Mouse (Mus musculus) kidney, adult 18-20 months (tissue): ENCODE measurements at regions not wholly inside any gene's neighbourhood (a gene's known extent, or its start where the extent isn't known, plus 50 kb on each side); places are given as distances from the start of the nearest gene placed in this dataset.

Source experiments
- DNase-seq: peaks from one replicate; pipeline ENCODE4 v3.0.0; 2021

GRCm38 (mm10) chr4:152920261-152920660 lies 442.6 kb upstream of the Kcnab2 start:
- no peak for DNase-seq

GRCm38 (mm10) chr4:152919851-152920250 lies 442.2 kb upstream of the Kcnab2 start:
- DNase-seq = no peak

- DNase-seq = no peak
Measured at GRCm38 (mm10) chr4:152916576-152916975, 438.9 kb upstream of the Kcnab2 start.

GRCm38 (mm10) chr4:152913497-152913896 lies 435.8 kb upstream of the Kcnab2 start:
- DNase-seq = peak; percentile 14

GRCm38 (mm10) chr4:152912846-152913245 lies 435.2 kb upstream of the Kcnab2 start:
- DNase-seq = no peak

- no peak for DNase-seq
Measured at GRCm38 (mm10) chr4:152908235-152908634, 430.6 kb upstream of the Kcnab2 start.

GRCm38 (mm10) chr4:152902851-152903250 lies 425.2 kb upstream of the Kcnab2 start:
- no peak for DNase-seq

GRCm38 (mm10) chr4:152900049-152900448 lies 422.4 kb upstream of the Kcnab2 start:
- DNase-seq = no peak

- DNase-seq = no peak
Measured at GRCm38 (mm10) chr4:152895076-152895475, 417.4 kb upstream of the Kcnab2 start.

GRCm38 (mm10) chr4:152892997-152893396 lies 415.3 kb upstream of the Kcnab2 start:
- DNase-seq = no peak

GRCm38 (mm10) chr4:152889211-152889610 lies 411.5 kb upstream of the Kcnab2 start:
- DNase-seq = no peak

GRCm38 (mm10) chr4:152888306-152888705 lies 410.6 kb upstream of the Kcnab2 start:
- peak; percentile 35 for DNase-seq

GRCm38 (mm10) chr4:152886773-152887172 lies 409.1 kb upstream of the Kcnab2 start:
- DNase-seq = no peak

- no peak for DNase-seq
Measured at GRCm38 (mm10) chr4:152881433-152881930, 403.8 kb upstream of the Kcnab2 start.

GRCm38 (mm10) chr4:152880368-152880767 lies 402.7 kb upstream of the Kcnab2 start:
- DNase-seq = no peak

GRCm38 (mm10) chr4:152878941-152879340 lies 401.3 kb upstream of the Kcnab2 start:
- DNase-seq = no peak

- no peak for DNase-seq
Measured at GRCm38 (mm10) chr4:152878401-152878800, 400.7 kb upstream of the Kcnab2 start.

- DNase-seq = no peak
Measured at GRCm38 (mm10) chr4:152870046-152870445, 392.4 kb upstream of the Kcnab2 start.

- DNase-seq = no peak
Measured at GRCm38 (mm10) chr4:152865894-152866293, 388.2 kb upstream of the Kcnab2 start.

GRCm38 (mm10) chr4:152862818-152863614 lies 385.3 kb upstream of the Kcnab2 start:
- no peak for DNase-seq

GRCm38 (mm10) chr4:152859161-152859560 lies 381.5 kb upstream of the Kcnab2 start:
- DNase-seq = no peak

GRCm38 (mm10) chr4:152850147-152850546 lies 372.5 kb upstream of the Kcnab2 start:
- DNase-seq = no peak

GRCm38 (mm10) chr4:152836080-152836479 lies 358.4 kb upstream of the Kcnab2 start:
- no peak for DNase-seq

GRCm38 (mm10) chr4:152834421-152835110 lies 356.9 kb upstream of the Kcnab2 start:
- no peak for DNase-seq
